Mouse (Mus musculus) limb, embryonic 14.5 days (tissue): Measurements from ENCODE around the gene Rac3. TPM values are rescaled to one million over a fixed set of nuclear protein-coding genes. Genes with fewer than 3 reads are reported as not detected.
A peak's percentile ranks its signal among the peaks of the same experiment; 100 is the strongest.
"Not testable (repeated sequence)": the region's sequence is repeated elsewhere in the genome, so short reads cannot be mapped to it uniquely, and the experiment has no call there.

Source experiments
- ATAC-seq: fragments of 200-750 bp; cut with Nextera tagmentation; 2 replicates; pipeline ENCODE4 v1.8.0; 2017; ENCODE audit warnings: low read depth, moderate number of reproducible peaks, moderate TSS enrichment; ENCODE audit not compliant: low FRiP score
- DNase-seq: peaks from one replicate; pipeline ENCODE4 v3.0.0-alpha.2; 2015; ENCODE audit warnings: low spot score
- H3K27ac ChIP-seq: fragments of 300-500 bp; sonication (generic); replicated peaks from 2 replicates; pipeline ENCODE4 v1.5.1; 2014; ENCODE audit warnings: low read depth, mild to moderate bottlenecking, low read length, moderate library complexity, mixed read lengths
- H3K27me3 ChIP-seq: fragments of 300-500 bp; sonication (generic); 2 replicates; pipeline ENCODE4 v1.6.1; 2014; ENCODE audit warnings: low read length, mixed read lengths; ENCODE audit not compliant: control insufficient read depth, insufficient read depth
- H3K36me3 ChIP-seq: fragments of 300-500 bp; sonication (generic); 2 replicates; pipeline ENCODE4 v1.6.1; 2014; ENCODE audit warnings: mild to moderate bottlenecking, low read length, moderate library complexity, mixed read lengths; ENCODE audit not compliant: control insufficient read depth, insufficient read depth
- H3K4me1 ChIP-seq: fragments of 300-500 bp; sonication (generic); 2 replicates; pipeline ENCODE4 v1.6.1; 2014; ENCODE audit warnings: antibody characterized with exemption, low read length, mixed read lengths; ENCODE audit not compliant: control insufficient read depth, insufficient read depth
- H3K4me2 ChIP-seq: fragments of 300-500 bp; sonication (generic); replicated peaks from 2 replicates; pipeline ENCODE4 v1.6.1; 2014; ENCODE audit warnings: low read depth, mild to moderate bottlenecking, low read length, moderate library complexity; ENCODE audit not compliant: severe bottlenecking
- H3K4me3 ChIP-seq: fragments of 300-500 bp; sonication (generic); replicated peaks from 2 replicates; pipeline ENCODE4 v1.5.1; 2014; ENCODE audit warnings: low read length
- H3K9ac ChIP-seq: fragments of 300-500 bp; sonication (generic); 2 replicates; pipeline ENCODE4 v1.6.1; 2014; ENCODE audit warnings: mild to moderate bottlenecking, low read depth, low read length, moderate library complexity; ENCODE audit not compliant: severe bottlenecking
- H3K9me3 ChIP-seq: fragments of 300-500 bp; sonication (generic); 2 replicates; pipeline ENCODE4 v1.6.1; 2016; ENCODE audit warnings: low read length; ENCODE audit not compliant: control insufficient read depth
- POLR2A ChIP-seq: fragments of 200-500 bp; IDR thresholded peaks from 2 replicates; pipeline ENCODE4 v1.8.0; 2012; ENCODE audit warnings: inconsistent platforms, mild to moderate bottlenecking, moderate library complexity, borderline replicate concordance; ENCODE audit not compliant: insufficient read depth, insufficient read length; ENCODE audit errors: extremely low read depth
- WGBS: fragments of 180-500 bp; shearing (Covaris S2); extraction: QIAGEN DNeasy Blood & Tissue Kit; methylation state at CpG from one replicate; pipeline ENCODE4 v1.1.7; 2014; 5-methylcytosine and 5-hydroxymethylcytosine counted together
- polyA plus RNA-seq, 2 experiments: library from polyadenylated mRNA; depleted of rRNA in 1 of 2; stranded (reverse) in 1 of 2; unstranded in 1 of 2; fragments of >200 nt; fragmentation: Nextera tagmentation in 1 of 2; extraction: Ambion mirVana in 1 of 2; gene quantifications; 2 replicates each; pipeline versions ENCODE4 v1.2.1 to v1.2.3; 2012 to 2014

Gene Rac3
- polyA plus RNA-seq (2012; rRNA removed) = 90.1 and 95.1 TPM in 2 replicates
- 14.1 and 18.3 TPM in 2 replicates for polyA plus RNA-seq (2014; fragmentation: Nextera tagmentation; extraction: Ambion mirVana)

GRCm38 (mm10) chr11:120721124-120722066 lies at the start of gene Rac3:
Rac3 (plus strand) TSS chr11:120721470.
- TF ChIP-seq POLR2A = 0 out of 2 replicates have a peak, but pooled peaks have one; percentile 29
- no peaks in the 10 kb centered on the region for H3K27me3 ChIP-seq
- H3K4me2 ChIP-seq = peak within 1 kb of the TSS; percentile 98
- no peak within 1 kb of the TSS; the same call in 1 of the 2 replicates for H3K27ac ChIP-seq
- peak; percentile 89 for ATAC-seq
- WGBS = 2% methylated on average over 45 of the region's 90 CpGs
- peak within 1 kb of the TSS; percentile 71 for H3K4me3 ChIP-seq
- peaks cover 34% of the 10 kb centered on the region for H3K36me3 ChIP-seq
- H3K9ac ChIP-seq = peak within 1 kb of the TSS; percentile 76
- peak; percentile 66 for DNase-seq
- H3K9me3 ChIP-seq = no peaks in the 10 kb centered on the region
- peaks cover 11% of the 10 kb centered on the region for H3K4me1 ChIP-seq

- Histone ChIP-seq H3K27ac (peak within 1 kb of the TSS; percentile 79), H3K4me1 (peaks cover 9% of the 10 kb centered on the region), H3K36me3 (peaks cover 6% of the 10 kb centered on the region), H3K9me3 (no peaks in the 10 kb centered on the region), H3K4me2 (peak within 1 kb of the TSS; percentile 91), H3K27me3 (no peaks in the 10 kb centered on the region), H3K9ac (peak within 1 kb of the TSS; percentile 77), H3K4me3 (peak within 1 kb of the TSS; percentile 73)
- TF ChIP-seq POLR2A = peak; percentile 65; the same call in 1 of the 2 replicates
- peak; percentile 97 for DNase-seq
- WGBS = 2% methylated on average over 51 of the region's 83 CpGs
- peak; percentile 99 for ATAC-seq
These were observed 48.3 kb upstream of the Rac3 start, which contains the start of gene Aspscr1 for GRCm38 (mm10) chr11:120672687-120673593. Aspscr1 (plus strand) TSS chr11:120672973.

- Histone ChIP-seq H3K9ac (peak overlapping the region; percentile 77), H3K4me1 (peaks cover 9% of the 10 kb centered on the region), H3K36me3 (peaks cover 14% of the 10 kb centered on the region), H3K9me3 (no peaks in the 10 kb centered on the region), H3K4me3 (peak overlapping the region; percentile 73), H3K4me2 (peak overlapping the region; percentile 91), H3K27me3 (no peaks in the 10 kb centered on the region), H3K27ac (peak overlapping the region; percentile 79)
- DNase-seq (no peak), ATAC-seq (no peak)
- no peak for TF ChIP-seq POLR2A
- 44% methylated on average over 12 of the region's 12 CpGs for WGBS
These were observed 47.6 kb upstream of the Rac3 start for GRCm38 (mm10) chr11:120673594-120674122.

- not testable (repeated sequence) for H3K9ac ChIP-seq, H3K27ac ChIP-seq, H3K9me3 ChIP-seq, H3K4me1 ChIP-seq, H3K4me3 ChIP-seq, ATAC-seq, H3K4me2 ChIP-seq, DNase-seq, H3K27me3 ChIP-seq
- peaks cover 34% of the 10 kb centered on the region for H3K36me3 ChIP-seq
- WGBS = 90% methylated on average over 5 of the region's 5 CpGs
These were observed 45.4 kb upstream of the Rac3 start for GRCm38 (mm10) chr11:120675875-120676274.
